Mouse (Mus musculus): Measurements from ENCODE around the gene Clk4. TPM values are rescaled to one million over a fixed set of nuclear protein-coding genes. Genes with fewer than 3 reads are reported as not detected.

Gene Clk4
- total and polyA plus RNA-seq, 3 experiments: 26.2 to 41.9 (median 32.5) TPM

DNA sequence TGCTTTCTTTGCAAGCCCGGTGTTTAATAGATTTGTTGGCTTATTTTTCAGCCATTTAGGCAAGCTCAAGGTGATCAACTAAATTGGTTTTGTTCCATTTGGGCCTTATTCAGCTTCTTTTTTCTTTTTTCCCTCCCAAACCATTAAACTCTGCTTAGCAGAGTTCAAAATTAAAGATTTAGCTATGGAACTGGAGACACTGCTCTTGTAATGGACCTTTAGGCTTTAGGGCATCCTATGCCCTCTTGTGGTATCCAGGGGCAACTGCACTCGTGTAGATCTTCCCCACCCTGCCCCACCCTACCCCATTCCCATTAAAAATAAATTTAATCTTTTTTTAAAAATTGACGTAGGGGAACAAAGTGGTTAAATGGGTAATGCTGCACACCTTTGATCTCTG, 3.8 kb downstream of the Clk4 start:
- TF ChIP-seq POLR2A (IDR thresholded peaks at IDR 0.05; ENCODE audit: insufficient read depth, low read depth, low read length): no peak
- TF ChIP-seq CTCF (IDR thresholded peaks at IDR 0.05): peak; percentile 96
- no peak for TF ChIP-seq EP300 (IDR thresholded peaks at IDR 0.05; ENCODE audit: insufficient read depth, low read depth, low read length)
- intact Hi-C loops (cut with DNase I): loop anchor here (5.0 kb wide), 1 partner anchor 323 kb away; the partner anchor contains the start of gene 4933414I15Rik

GRCm38 (mm10) chr11:51274418-51274817, 12.9 kb downstream of the Clk4 start:
- TF ChIP-seq CTCF (IDR thresholded peaks at IDR 0.05) (no peak), POLR2A (IDR thresholded peaks at IDR 0.05; ENCODE audit: insufficient read depth, low read depth, low read length) (no peak), EP300 (IDR thresholded peaks at IDR 0.05; ENCODE audit: insufficient read depth, low read depth, low read length) (no peak)
- Histone ChIP-seq H3K36me3 (ENCODE audit: control insufficient read depth, insufficient read depth, low read length) (peaks cover 26% of the 10 kb centered on the region), H3K4me1 (ENCODE audit: control insufficient read depth, insufficient read depth, low read length) (no peaks in the 10 kb centered on the region), H3K27me3 (ENCODE audit: control insufficient read depth, insufficient read depth, low read length) (no peaks in the 10 kb centered on the region), H3K27ac (no peak overlapping the region), H3K4me3 (no peak overlapping the region), H3K9ac (ENCODE audit: low read depth, low read length) (no peak overlapping the region), H3K79me2 (replicated peaks; ENCODE audit: control insufficient read depth, insufficient read depth, low read length) (no peaks in the 10 kb centered on the region; the same call in 1 of the 2 replicates)
- intact Hi-C loops (cut with DNase I): no loop called here
- WGBS: 92% methylated on average over 1 of the region's 1 CpGs
- no peak for DNase-seq

More for the DNA sequence above, 3.8 kb downstream of the Clk4 start:
- peaks cover 3% of the 10 kb centered on the region for H3K79me2 ChIP-seq (replicated peaks; ENCODE audit: control insufficient read depth, insufficient read depth, low read length)
- H3K9ac ChIP-seq (ENCODE audit: low read depth, low read length): no peak overlapping the region
- H3K36me3 ChIP-seq (ENCODE audit: control insufficient read depth, insufficient read depth, low read length): peaks cover 36% of the 10 kb centered on the region
- no peak for DNase-seq
- H3K4me1 ChIP-seq (ENCODE audit: control insufficient read depth, insufficient read depth, low read length): peaks cover 11% of the 10 kb centered on the region
- no peak overlapping the region; the same call in 1 of the 2 replicates for H3K4me3 ChIP-seq
- no peaks in the 10 kb centered on the region for H3K27me3 ChIP-seq (ENCODE audit: control insufficient read depth, insufficient read depth, low read length)
- WGBS: 35% methylated on average over 3 of the region's 3 CpGs
- no peak overlapping the region for H3K27ac ChIP-seq

DNA sequence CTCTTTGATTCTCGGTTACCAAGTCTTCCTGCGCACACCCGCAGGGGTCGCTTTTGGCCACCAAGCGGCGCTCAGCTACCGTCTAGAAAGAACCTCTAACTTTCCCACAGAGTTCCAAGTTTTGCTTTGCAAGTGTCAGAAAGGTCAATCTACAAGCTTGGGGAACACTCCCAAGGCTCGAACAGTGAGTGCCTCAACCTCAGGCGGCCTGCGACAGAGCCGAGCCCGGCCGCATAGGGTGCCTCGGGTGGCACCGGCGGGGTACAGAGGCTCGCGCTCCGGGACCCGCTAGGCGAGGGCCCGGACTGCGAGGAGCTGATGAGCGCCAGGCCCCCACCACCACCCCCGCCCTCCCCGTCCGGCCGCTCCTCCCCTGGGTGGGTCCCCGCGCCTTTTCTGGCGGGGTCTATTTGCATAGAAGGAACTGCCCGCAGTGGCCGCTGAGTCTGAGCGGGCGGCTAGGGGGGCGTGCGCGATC, 28.1 kb downstream of the Clk4 start, which contains the start of gene Col23a1:
TSS of gene Col23a1 (plus strand) at position 357 of the 478 bp plus-strand sequence.
- peak within 1 kb of the TSS; percentile 68 for H3K27ac ChIP-seq
- DNase-seq: peak; percentile 79 to 83
- peaks cover 1% of the 10 kb centered on the region; the same call in 1 of the 2 replicates for H3K4me1 ChIP-seq (ENCODE audit: control insufficient read depth, insufficient read depth, low read length)
- no peaks in the 10 kb centered on the region for H3K27me3 ChIP-seq (ENCODE audit: control insufficient read depth, insufficient read depth, low read length)
- under 1% methylated on average over 34 of the region's 38 CpGs for WGBS
- H3K36me3 ChIP-seq (ENCODE audit: control insufficient read depth, insufficient read depth, low read length): no peaks in the 10 kb centered on the region
- peak within 1 kb of the TSS; percentile 65 for H3K4me3 ChIP-seq
- H3K9ac ChIP-seq (ENCODE audit: low read depth, low read length): peak within 1 kb of the TSS; percentile 83
- intact Hi-C loops (cut with DNase I): loop anchor here (1.0 to 10.0 kb wide), 3 partner anchors 157 to 395 kb away; partner anchors contain the start of gene 0610009B22Rik
- TF ChIP-seq POLR2A (IDR thresholded peaks at IDR 0.05; ENCODE audit: insufficient read depth, low read depth, low read length): no peak
- peak; percentile 94 for TF ChIP-seq CTCF (IDR thresholded peaks at IDR 0.05)
- 0 out of 2 replicates have a peak, but pooled peaks have one; percentile 68 for TF ChIP-seq EP300 (IDR thresholded peaks at IDR 0.05; ENCODE audit: insufficient read depth, low read depth, low read length)
- no peaks in the 10 kb centered on the region for H3K79me2 ChIP-seq (replicated peaks; ENCODE audit: control insufficient read depth, insufficient read depth, low read length)

DNA sequence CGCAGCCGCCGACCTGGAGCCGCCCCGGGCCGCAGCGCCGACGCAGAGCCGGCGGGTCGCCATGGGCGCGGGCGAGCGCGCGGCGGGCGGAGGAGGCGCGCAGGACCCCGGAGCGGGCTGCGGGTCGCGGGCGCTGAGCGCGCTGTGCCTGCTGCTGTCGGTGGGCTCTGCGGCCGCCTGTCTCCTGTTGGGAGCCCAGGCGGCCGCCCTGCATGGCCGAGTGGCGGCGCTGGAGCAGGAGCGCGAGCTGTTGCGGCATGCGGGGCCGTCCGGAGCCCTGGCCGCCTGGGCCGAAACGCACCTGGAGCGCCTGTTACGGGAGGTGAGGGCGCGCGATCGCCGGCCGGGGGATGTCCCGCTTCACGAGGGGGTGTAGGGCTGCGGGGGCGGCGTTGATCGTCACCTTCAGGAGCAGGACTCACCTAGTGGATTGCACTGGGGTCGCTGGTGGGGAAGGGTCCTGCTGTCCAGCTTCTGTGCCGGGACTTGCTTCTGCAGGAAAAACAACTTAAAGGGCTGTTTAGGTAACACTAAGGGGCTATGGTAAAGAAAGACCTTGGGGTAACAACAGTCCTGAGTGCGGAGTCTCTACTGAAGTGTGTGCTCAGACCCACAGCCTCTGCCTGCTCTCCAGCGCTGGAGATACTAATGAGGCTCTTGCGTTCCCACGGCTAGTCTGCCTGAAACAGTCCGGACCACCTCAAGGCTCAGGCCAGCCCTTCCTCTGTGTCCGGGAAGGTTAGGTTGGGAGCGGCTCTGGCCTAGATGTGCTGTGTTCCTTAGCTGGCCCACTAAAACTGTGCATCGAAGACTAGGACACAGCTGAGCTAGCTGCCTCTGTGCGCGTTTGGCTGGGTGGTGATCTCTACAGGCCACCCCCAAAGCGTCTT, 28.8 kb downstream of the Clk4 start:
- Histone ChIP-seq H3K27me3 (ENCODE audit: control insufficient read depth, insufficient read depth, low read length) (no peaks in the 10 kb centered on the region), H3K9ac (ENCODE audit: low read depth, low read length) (peak overlapping the region; percentile 51), H3K79me2 (replicated peaks; ENCODE audit: control insufficient read depth, insufficient read depth, low read length) (no peaks in the 10 kb centered on the region), H3K4me1 (ENCODE audit: control insufficient read depth, insufficient read depth, low read length) (peaks cover 1% of the 10 kb centered on the region; the same call in 1 of the 2 replicates), H3K4me3 (peak overlapping the region; percentile 65), H3K27ac (no peak overlapping the region), H3K36me3 (ENCODE audit: control insufficient read depth, insufficient read depth, low read length) (no peaks in the 10 kb centered on the region)
- WGBS: 7% methylated on average over 56 of the region's 74 CpGs
- DNase-seq: peak in 1 of 2 experiments; percentile 56
- TF ChIP-seq CTCF (IDR thresholded peaks at IDR 0.05) (peak; percentile 24; the same call in 1 of the 2 replicates), EP300 (IDR thresholded peaks at IDR 0.05; ENCODE audit: insufficient read depth, low read depth, low read length) (no peak), POLR2A (IDR thresholded peaks at IDR 0.05; ENCODE audit: insufficient read depth, low read depth, low read length) (no peak)
- intact Hi-C loops (cut with DNase I): no loop called here

GRCm38 (mm10) chr11:51293956-51294530, 32.5 kb downstream of the Clk4 start:
- 55% methylated on average over 2 of the region's 2 CpGs for WGBS
- H3K27me3 ChIP-seq (ENCODE audit: control insufficient read depth, insufficient read depth, low read length): no peaks in the 10 kb centered on the region
- H3K27ac ChIP-seq: no peak overlapping the region
- no peak for DNase-seq
- intact Hi-C loops (cut with DNase I): no loop called here
- H3K4me3 ChIP-seq: no peak overlapping the region
- no peaks in the 10 kb centered on the region for H3K36me3 ChIP-seq (ENCODE audit: control insufficient read depth, insufficient read depth, low read length)
- H3K79me2 ChIP-seq (replicated peaks; ENCODE audit: control insufficient read depth, insufficient read depth, low read length): no peaks in the 10 kb centered on the region
- H3K9ac ChIP-seq (ENCODE audit: low read depth, low read length): no peak overlapping the region
- peaks cover 1% of the 10 kb centered on the region; the same call in 1 of the 2 replicates for H3K4me1 ChIP-seq (ENCODE audit: control insufficient read depth, insufficient read depth, low read length)
- no peak for TF ChIP-seq EP300 (IDR thresholded peaks at IDR 0.05; ENCODE audit: insufficient read depth, low read depth, low read length)
- no peak for TF ChIP-seq POLR2A (IDR thresholded peaks at IDR 0.05; ENCODE audit: insufficient read depth, low read depth, low read length)
- TF ChIP-seq CTCF (IDR thresholded peaks at IDR 0.05): no peak
